Mouse (Mus musculus) lung, adult 2 months (tissue): ENCODE data around the gene Gpi1. TPM values are rescaled to one million over a fixed set of nuclear protein-coding genes. Genes with fewer than 3 reads are reported as not detected.

Experiments used
- DNase-seq: peaks from one replicate; pipeline ENCODE4 v3.0.0; 2022
- H3K4me1 ChIP-seq: fragments of 200-500 bp; 2 replicates; pipeline ENCODE4 v1.6.1; 2011; ENCODE audit warnings: low read length; ENCODE audit not compliant: control insufficient read depth, insufficient read depth
- H3K4me3 ChIP-seq: fragments of 200-500 bp; replicated peaks from 2 replicates; pipeline ENCODE3; 2011; ENCODE audit warnings: low read depth, mild to moderate bottlenecking, control low read depth, low read length; ENCODE audit errors: extremely low read depth
- CTCF ChIP-seq: fragments of 200-500 bp; IDR thresholded peaks from 2 replicates; pipeline ENCODE4 v1.5.1; 2011; ENCODE audit warnings: mild to moderate bottlenecking, low read length, control low read depth; ENCODE audit not compliant: insufficient read depth
- POLR2A ChIP-seq: fragments of 200-500 bp; IDR thresholded peaks from 2 replicates; pipeline ENCODE4 v1.6.1; 2011; ENCODE audit warnings: low read depth, mild to moderate bottlenecking, control low read depth, low read length, borderline replicate concordance; ENCODE audit errors: extremely low read depth
- WGBS: fragments of 180-500 bp; shearing (Covaris S2); methylation state at CpG from one replicate; pipeline ENCODE4 v1.1.7; 2018; 5-methylcytosine and 5-hydroxymethylcytosine counted together
- polyA plus RNA-seq: library from polyadenylated mRNA; depleted of rRNA; stranded (reverse); fragments of >200 nt; gene quantifications from 2 replicates; pipeline ENCODE4 v1.2.3, GENCODE M21; 2012; rRNA removed

Gpi1 gene
- polyA plus RNA-seq, 1 experiment: 199 TPM

- DNase-seq: peak; percentile 94
- peaks cover 8% of the 10 kb centered on the region for H3K4me1 ChIP-seq
- TF ChIP-seq POLR2A (peak; percentile 79), CTCF (no peak)
- WGBS: 10% methylated on average over 30 of the region's 30 CpGs
- peak overlapping the region; percentile 91 for H3K4me3 ChIP-seq
These were observed 61.5 kb downstream of the Gpi1 start for GRCm38 (mm10) chr7:34168470-34169251.

DNA sequence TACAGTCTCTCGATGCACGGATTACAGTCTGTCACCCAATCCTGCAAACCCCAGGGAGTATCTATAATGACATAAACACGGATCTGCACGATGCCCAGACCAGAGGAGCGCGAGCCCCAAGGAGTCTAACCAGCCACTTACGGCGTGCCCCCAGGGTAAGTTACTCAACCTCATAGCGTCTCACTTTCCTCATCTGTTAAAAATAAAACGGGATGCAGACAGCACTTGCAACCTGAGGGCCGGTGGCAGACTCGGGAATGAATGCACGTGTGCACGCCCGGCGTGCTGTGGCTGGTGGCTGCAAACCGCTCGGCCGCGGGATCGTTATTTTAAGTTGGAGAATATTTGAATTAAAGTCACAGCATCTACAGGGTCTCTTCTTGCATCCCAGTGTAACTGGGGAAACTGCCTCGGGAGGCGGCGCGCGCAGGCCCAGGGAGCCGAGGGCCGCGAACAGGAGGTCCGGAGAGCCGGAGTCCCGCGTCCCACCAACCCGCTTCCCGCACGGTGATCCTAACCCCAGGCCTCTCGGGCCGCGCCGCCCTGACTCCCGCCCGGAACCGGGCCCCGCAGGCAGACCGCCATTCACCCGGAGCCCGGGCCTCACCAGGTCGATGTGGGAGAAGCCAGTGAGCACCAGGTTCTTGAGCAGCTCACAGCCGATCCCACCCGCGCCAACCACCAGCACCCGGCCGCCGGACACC is 62.2 kb downstream of the Gpi1 start:
- DNase-seq: no peak
- WGBS: under 1% methylated on average over 54 of the region's 54 CpGs
- Histone ChIP-seq H3K4me3 (peak overlapping the region; percentile 91), H3K4me1 (peaks cover 8% of the 10 kb centered on the region)
- TF ChIP-seq POLR2A: no peak
- TF ChIP-seq CTCF: no peak

- TF ChIP-seq POLR2A: no peak
- peak; percentile 44 for TF ChIP-seq CTCF
- WGBS: 50% methylated on average over 4 of the region's 4 CpGs
- no peak for DNase-seq
- Histone ChIP-seq H3K4me1 (peaks cover 8% of the 10 kb centered on the region), H3K4me3 (no peak overlapping the region)
These were observed 63.3 kb downstream of the Gpi1 start for GRCm38 (mm10) chr7:34166850-34167249.

- H3K4me1 ChIP-seq: peaks cover 8% of the 10 kb centered on the region
- no peak for DNase-seq
- H3K4me3 ChIP-seq: no peak overlapping the region
- WGBS: 57% methylated on average over 3 of the region's 3 CpGs
- TF ChIP-seq CTCF: no peak
- no peak for TF ChIP-seq POLR2A
These were observed 64.1 kb downstream of the Gpi1 start for GRCm38 (mm10) chr7:34165999-34166398.

GRCm38 (mm10) chr7:34164671-34165070 is 65.5 kb downstream of the Gpi1 start:
- Histone ChIP-seq H3K4me1 (peaks cover 8% of the 10 kb centered on the region), H3K4me3 (no peak overlapping the region)
- no peak for DNase-seq
- no peak for TF ChIP-seq CTCF
- no peak for TF ChIP-seq POLR2A
- 85% methylated on average over 7 of the region's 7 CpGs for WGBS

DNA sequence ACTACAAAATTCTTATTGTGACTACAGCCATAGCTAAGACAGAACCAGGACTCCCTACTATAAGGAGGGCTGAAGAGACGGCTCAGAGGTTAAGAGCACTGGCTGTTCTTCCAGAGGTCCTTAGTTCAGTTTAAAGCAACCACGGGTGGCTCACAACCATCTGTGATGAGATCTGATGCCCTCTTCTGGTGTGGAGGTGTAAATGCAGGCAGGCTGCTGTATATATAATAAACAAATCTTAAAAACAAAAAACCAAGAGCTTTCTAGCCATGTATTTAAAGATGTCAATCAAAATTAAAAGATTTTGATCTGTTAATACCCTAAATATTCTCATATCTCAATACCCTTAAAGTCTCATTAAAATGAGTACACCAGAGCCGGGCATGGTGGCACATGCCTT is 71.0 kb downstream of the Gpi1 start:
- Histone ChIP-seq H3K4me3 (no peak overlapping the region), H3K4me1 (no peaks in the 10 kb centered on the region)
- DNase-seq: no peak
- no peak for TF ChIP-seq POLR2A
- TF ChIP-seq CTCF: no peak
- WGBS: 92% methylated on average over 3 of the region's 3 CpGs

GRCm38 (mm10) chr7:34157994-34158393 is 72.1 kb downstream of the Gpi1 start:
- DNase-seq: no peak
- H3K4me3 ChIP-seq: no peak overlapping the region
- H3K4me1 ChIP-seq: no peaks in the 10 kb centered on the region
- TF ChIP-seq CTCF: no peak
- no peak for TF ChIP-seq POLR2A
- WGBS: 80% methylated on average over 3 of the region's 3 CpGs

Other genes starting within 250 kb of the Gpi1 start
- not detected in 2 replicates for gene Scgb2b27, start 216.4 kb downstream of the Gpi1 start, polyA plus RNA-seq
- not detected in 2 replicates for gene Scgb1b27, start 208.9 kb downstream of the Gpi1 start, polyA plus RNA-seq
- gene Scgb1b30, start 134.9 kb downstream of the Gpi1 start, polyA plus RNA-seq: not detected in 2 replicates
- gene Wtip, start 97.1 kb downstream of the Gpi1 start, polyA plus RNA-seq: 41.1 and 41.2 TPM in 2 replicates
- 23.9 and 42.1 TPM in 2 replicates for gene Uba2, start 60.7 kb downstream of the Gpi1 start, polyA plus RNA-seq
- 19.1 and 23.7 TPM in 2 replicates for gene Pdcd2l, start 33.7 kb downstream of the Gpi1 start, polyA plus RNA-seq
- not detected in 2 replicates for gene Gm6096, start 20.7 kb upstream of the Gpi1 start, polyA plus RNA-seq
- 80.0 and 91.4 TPM in 2 replicates for gene 4931406P16Rik, start 83.2 kb upstream of the Gpi1 start, polyA plus RNA-seq
- 48.3 and 72.9 TPM in 2 replicates for gene Lsm14a, start 163.0 kb upstream of the Gpi1 start, polyA plus RNA-seq